Mouse (Mus musculus) adrenal gland, adult 2 months (tissue): Measurements from ENCODE around the gene Zdhhc21. TPM values are rescaled to one million over a fixed set of nuclear protein-coding genes. Genes with fewer than 3 reads are reported as not detected.

ENCODE experiments used
- DNase-seq: peaks from one replicate; pipeline ENCODE4 v3.0.0; 2021
- polyA plus RNA-seq: library from polyadenylated mRNA; depleted of rRNA; stranded (reverse); fragments of >200 nt; gene quantifications from 2 replicates; pipeline ENCODE4 v1.2.3, GENCODE M21; 2012
- total RNA-seq, 2 experiments: library from RNA; stranded (reverse); gene quantifications; 2 replicates each; pipeline ENCODE4 v1.2.3; 2021

Zdhhc21 gene
- total and polyA plus RNA-seq, 3 experiments = 1.2 to 17.9 (median 11.4) TPM

GRCm38 (mm10) chr4:82864974-82865699 is 5.4 kb upstream of the Zdhhc21 start:
- DNase-seq = no peak

GRCm38 (mm10) chr4:82863316-82863715 is 3.6 kb upstream of the Zdhhc21 start:
- no peak for DNase-seq

DNA sequence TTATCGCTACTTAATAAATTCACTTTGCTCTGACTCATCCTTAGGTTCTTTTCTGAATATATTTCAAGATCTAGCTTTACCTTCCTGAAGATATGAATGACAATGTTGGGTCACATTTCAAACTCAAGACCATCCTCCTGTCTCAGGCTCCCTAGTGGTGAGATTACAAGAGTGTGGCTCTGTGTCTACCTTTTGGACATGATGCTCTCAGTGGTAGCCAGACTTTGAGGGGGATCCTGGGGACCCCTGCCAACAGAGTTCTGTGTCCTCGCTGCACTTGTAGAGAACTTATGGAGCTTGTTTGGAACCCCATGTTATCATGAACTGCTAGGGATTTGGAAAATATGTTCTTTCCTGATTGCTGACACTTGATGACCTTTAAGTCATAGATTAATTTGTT is 1.7 kb upstream of the Zdhhc21 start:
- DNase-seq = no peak

- DNase-seq = peak; percentile 26
Measured at GRCm38 (mm10) chr4:82860566-82860965, 808 bp upstream of the Zdhhc21 start.

GRCm38 (mm10) chr4:82858431-82859010 is 1.2 kb downstream of the Zdhhc21 start:
- DNase-seq = no peak

GRCm38 (mm10) chr4:82856986-82857385 is 2.8 kb downstream of the Zdhhc21 start:
- no peak for DNase-seq

GRCm38 (mm10) chr4:82853809-82854208 is 5.9 kb downstream of the Zdhhc21 start:
- DNase-seq = no peak

GRCm38 (mm10) chr4:82848552-82849234 is 11.1 kb downstream of the Zdhhc21 start:
- DNase-seq = peak; percentile 63

DNA sequence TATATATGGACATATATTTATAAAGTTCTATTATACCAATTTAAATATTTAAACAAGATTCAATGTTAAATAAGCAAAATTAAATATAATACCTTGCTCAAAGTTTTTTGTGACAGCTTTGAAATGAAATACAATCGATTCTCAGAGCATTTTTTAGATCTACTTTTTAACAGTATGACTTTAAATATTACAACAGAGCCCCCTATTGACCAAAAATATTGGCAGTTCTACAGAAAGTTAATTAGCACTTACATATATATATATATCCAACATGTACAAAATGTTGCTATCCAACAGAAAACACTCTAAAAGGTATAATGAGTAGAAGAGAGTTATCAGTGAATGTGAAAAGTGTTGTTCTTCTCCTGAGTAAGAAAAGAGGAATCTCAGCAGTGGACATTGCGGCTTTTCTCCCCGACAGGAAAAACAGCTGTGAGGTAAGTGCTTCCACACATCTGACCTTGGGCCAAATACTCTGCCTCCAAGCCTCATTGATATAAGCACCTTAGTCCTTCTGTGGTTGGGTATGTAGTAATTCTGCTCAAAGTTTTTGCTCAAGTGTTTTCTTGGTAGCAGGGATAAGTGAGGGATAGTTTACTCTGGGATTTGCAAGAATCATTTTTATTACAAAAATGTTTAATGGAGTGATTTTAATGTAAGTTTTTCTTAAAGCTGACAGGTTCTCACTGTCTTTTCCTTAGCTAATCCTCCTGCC is 22.1 kb downstream of the Zdhhc21 start:
- DNase-seq = no peak

DNA sequence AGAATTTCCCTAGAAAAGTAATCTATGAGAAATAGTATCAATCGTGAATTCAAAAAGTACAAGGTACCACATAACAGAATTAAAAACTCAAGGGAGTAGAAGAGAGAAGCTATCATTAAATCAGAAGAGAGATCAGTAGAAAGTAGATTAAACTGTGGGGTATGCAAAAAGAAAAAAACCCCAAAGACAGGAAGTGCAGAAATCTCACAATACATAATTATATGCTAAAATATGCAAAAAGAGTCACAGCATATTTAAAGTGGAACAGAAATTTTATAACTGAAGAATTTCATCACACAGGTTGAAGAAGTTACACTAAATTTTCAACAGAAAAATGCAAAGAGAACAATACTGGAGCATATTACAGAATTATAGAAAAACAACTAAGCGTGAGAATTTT is 28.6 kb downstream of the Zdhhc21 start:
- no peak for DNase-seq

DNA sequence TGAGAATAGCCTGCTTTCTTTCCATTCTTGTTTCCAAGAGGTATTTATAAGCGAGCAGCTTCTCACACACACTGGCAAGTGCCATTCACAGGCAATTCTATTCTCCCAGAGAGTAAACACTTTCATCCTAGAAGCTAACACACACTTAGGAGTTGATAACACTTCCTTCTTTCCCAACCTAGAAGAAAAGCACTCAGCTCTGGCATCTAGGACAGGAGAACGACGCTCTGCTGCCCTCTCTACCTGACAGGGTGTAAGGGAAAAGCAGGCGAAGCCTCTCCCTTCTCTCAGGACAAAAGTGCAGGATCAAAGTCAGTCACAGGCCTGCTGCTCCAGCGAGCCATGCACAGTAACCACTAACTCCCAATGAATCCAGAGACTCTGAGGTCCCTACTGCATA is 30.3 kb downstream of the Zdhhc21 start:
- no peak for DNase-seq

DNA sequence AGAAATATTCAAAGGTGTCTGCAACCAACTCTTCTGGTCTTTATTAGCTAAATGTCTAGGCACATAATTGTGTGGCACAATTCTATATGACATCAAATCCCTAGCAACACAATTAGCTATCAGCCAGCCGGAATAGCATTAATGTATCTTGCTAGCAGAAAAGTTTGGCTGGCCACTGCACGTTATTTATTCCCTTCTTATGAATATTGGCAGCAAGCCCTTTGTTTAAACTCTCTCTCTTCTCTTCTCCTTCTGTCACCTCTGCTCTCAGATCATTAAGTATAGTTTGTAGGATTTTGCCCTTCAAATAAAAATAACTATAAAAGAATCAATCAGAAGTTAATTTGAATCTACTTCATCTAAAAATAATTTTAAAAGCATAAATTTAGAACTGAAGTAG is 32.8 kb downstream of the Zdhhc21 start:
- no peak for DNase-seq

DNA sequence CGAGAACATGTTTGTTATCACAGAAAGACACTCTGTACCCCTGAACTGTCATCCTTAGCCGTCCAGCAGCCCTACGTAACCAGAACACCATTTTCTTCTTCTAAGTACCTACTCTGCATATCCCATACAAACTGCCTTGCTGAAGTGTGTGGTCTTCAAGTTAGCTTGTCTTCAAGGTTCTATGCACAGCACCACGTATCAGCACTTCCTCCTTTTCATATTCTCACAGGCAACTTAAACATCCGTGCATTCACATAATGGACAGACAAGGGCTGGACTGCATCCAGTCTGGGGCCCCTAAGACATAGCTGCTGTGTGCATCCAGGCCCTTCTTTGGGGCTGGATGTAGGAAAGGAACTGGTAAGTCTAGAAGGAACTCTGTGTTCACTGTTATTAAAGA is 41.9 kb downstream of the Zdhhc21 start:
- DNase-seq = no peak

DNA sequence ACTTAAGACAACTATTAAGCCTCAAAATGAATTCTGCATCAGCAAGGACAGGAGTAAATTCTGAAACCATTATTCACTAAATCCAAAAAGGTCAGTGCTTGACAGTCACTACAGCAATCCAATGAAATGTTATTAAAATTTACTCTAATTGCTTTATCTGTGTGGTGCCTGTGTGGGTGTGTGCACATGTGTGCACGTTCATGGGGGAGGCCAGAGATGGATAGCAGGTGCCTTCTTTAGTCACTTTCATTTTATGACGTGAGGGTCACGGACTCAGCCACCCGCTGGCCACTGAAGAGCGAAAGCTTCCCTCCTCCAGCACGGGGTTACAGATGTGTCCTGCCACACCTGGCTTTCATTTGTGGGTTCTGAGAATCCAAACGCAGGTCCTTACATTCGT is 43.4 kb downstream of the Zdhhc21 start:
- DNase-seq = peak; percentile 12

GRCm38 (mm10) chr4:82815296-82815695 is 44.5 kb downstream of the Zdhhc21 start:
- DNase-seq = no peak

- DNase-seq = no peak
Measured at GRCm38 (mm10) chr4:82813356-82813755, 46.4 kb downstream of the Zdhhc21 start.

GRCm38 (mm10) chr4:82807811-82808210 is 51.9 kb downstream of the Zdhhc21 start:
- DNase-seq = no peak

- no peak for DNase-seq
Measured at GRCm38 (mm10) chr4:82806176-82806757, 53.5 kb downstream of the Zdhhc21 start.

GRCm38 (mm10) chr4:82804019-82804418 is 55.7 kb downstream of the Zdhhc21 start:
- no peak for DNase-seq

DNA sequence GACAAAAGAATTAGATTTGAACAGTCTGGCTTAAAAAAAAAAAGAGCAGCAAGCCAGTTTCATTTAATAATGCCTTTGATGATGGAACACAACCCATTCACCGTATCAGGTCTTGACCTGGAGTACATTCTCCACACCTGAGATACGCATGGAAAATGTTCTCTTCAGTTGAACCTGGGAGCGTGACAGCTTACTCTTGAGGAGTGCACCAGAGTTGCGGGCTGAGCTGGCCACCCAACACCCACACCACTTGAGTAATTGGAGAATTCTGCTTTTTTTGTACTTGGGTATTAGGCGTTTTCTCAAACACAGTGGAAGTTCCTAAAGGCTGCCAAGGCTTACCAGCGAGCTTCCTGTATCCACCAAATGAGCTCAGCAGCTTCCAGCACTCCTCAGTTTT is 66.2 kb downstream of the Zdhhc21 start:
- no peak for DNase-seq

- DNase-seq = no peak
Measured at GRCm38 (mm10) chr4:82792906-82793580, 66.7 kb downstream of the Zdhhc21 start.
